Mouse (Mus musculus): ENCODE results near the gene Brd2. TPM values are rescaled to one million over a fixed set of nuclear protein-coding genes. Genes with fewer than 3 reads are reported as not detected.

Brd2 gene
- polyA plus RNA-seq, 1 experiment from 2014 or later = 145 TPM

DNA sequence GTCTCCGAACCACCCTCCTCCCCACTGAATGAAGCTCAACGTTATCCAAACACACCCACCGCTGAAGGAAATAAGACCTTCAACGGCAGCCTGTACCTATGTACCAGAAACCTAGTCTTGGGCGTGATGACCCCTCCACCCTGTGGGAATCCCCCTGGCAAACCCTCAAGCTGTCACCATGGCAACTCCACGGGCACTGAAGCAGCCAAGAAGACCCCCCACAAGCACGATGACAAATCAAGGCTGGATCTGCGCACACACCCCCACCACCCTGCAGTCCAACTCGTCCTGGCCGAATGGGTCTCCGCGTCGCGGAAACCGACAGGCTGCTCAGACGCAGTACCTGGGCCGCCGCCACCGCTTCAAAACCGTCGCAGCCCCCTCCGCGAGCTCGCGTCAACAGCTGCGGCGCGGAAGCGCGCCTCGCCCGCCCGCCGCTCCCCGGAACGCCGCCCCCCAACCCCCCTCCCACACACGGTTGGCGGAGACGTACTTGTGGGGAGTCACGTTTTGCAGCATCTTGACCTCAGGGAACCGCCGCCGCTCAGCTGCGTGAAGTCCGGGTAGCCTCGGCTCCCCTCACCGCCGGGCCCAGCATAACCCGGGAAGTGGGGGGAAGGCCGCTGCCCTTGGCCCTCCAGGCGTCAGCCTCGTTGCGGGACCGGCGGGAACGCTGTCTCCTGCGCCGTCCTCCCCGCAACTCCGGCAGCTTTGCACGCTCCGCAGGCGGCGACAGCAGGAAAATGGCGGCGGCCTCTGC, 4.1 kb downstream of the Brd2 start:
- no peaks in the 10 kb centered on the region for H3K27me3 ChIP-seq (ENCODE audit: low read depth, poor library complexity, severe bottlenecking)
- H3K9me3 ChIP-seq (replicated peaks) = no peaks in the 10 kb centered on the region
- H3K36me3 ChIP-seq = peaks cover 62% of the 10 kb centered on the region
- H3K27ac ChIP-seq = peak overlapping the region; percentile 100
- peaks cover 21% of the 10 kb centered on the region for H3K4me1 ChIP-seq
- peak overlapping the region; percentile 99 for H3K4me3 ChIP-seq
- peak; percentile 63 for DNase-seq (ENCODE audit: low spot score)
- WGBS = under 1% methylated on average over 67 of the region's 67 CpGs

DNA sequence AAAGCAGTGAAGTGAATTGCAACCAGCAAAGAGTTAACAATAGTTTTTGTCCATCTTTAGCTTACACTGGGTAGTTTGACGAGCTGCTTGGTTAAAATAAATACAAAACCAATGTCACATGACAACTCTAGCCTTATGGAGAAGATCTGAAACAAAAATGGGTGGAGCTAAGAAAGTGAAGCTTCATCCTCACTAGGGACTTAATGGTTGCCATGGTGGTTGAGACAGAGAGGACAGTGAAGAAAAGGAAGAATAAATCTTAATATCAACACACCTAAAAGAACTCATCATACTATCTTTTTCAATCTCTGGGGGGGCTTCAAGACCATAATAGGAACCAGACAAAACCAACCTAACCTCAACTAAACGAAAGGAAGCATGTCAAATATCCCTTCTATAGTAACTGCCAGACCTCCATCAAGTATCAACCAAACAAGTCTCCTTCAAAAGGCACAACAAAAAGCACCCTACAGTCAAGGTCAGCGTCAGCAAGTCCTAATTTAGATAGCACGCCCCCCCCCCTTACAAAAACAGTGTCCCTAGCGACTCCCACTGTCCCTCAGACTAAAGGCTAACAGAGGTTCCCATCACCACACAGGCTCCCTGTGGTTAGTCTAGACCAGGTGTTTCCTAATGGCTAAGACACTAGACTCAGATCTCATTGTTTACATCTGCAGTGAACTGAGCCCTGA, 4.9 kb downstream of the Brd2 start:
- no peak for DNase-seq (ENCODE audit: low spot score)
- 2% methylated on average over 5 of the region's 5 CpGs for WGBS
- peak overlapping the region; percentile 99 for H3K4me3 ChIP-seq
- no peaks in the 10 kb centered on the region for H3K27me3 ChIP-seq (ENCODE audit: low read depth, poor library complexity, severe bottlenecking)
- peaks cover 70% of the 10 kb centered on the region for H3K36me3 ChIP-seq
- H3K4me1 ChIP-seq = peaks cover 18% of the 10 kb centered on the region
- peak overlapping the region; percentile 100 for H3K27ac ChIP-seq
- no peaks in the 10 kb centered on the region for H3K9me3 ChIP-seq (replicated peaks)

DNA sequence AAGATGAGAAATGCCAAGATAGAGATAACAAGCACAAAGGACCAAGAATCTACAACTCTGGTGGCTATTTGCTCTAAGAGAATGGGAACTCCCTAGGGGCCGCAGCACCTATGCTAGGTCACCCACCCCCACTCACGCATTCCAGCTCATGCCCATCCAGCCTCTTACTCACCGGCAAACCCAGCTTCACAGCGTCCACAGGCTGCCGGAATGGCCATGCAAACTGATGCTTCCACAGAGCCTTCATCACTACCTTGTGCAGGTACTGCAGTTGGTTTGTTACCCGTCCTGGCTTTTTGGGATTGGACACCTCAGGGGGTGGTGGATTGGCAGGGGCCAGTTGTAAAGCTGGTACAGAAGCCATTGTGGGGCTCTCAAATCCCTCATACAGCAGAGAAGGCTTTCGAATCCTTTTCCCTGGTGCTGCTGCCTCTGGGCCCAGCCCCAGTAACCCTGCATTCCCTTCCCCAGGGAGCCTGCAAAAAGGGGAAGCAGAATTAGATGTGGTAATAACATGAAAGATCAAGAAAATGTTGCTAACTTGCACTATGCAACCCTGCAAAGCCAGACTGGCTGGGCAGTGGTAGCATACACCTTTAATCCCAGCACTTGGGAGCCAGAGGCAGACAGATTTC, 5.6 kb downstream of the Brd2 start:
- WGBS = 60% methylated on average over 7 of the region's 7 CpGs
- Histone ChIP-seq H3K9me3 (replicated peaks) (no peaks in the 10 kb centered on the region), H3K4me3 (peak overlapping the region; percentile 99), H3K36me3 (peaks cover 77% of the 10 kb centered on the region), H3K4me1 (peaks cover 18% of the 10 kb centered on the region), H3K27me3 (ENCODE audit: low read depth, poor library complexity, severe bottlenecking) (no peaks in the 10 kb centered on the region), H3K27ac (no peak overlapping the region)
- DNase-seq (ENCODE audit: low spot score) = no peak

DNA sequence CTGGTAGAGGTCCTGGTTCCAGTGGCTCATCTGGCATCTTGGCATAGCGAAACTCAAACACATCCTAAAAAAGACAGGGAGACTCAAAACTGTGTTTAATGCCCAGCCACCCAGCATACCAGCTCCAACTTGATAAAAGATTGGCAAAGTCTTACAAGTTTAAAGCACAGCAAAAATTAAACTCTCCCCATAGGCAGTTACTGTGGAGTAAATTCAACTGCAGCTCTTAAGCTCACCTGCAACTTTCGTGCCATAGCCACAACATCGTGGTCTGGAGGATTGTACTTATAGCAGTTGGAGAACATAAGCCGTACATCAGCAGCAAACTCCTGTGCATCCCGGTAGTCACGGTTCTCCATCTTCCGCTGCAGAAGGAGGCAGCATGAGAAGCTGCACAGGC, 8.3 kb downstream of the Brd2 start:
- Histone ChIP-seq H3K9me3 (replicated peaks) (no peaks in the 10 kb centered on the region), H3K36me3 (peaks cover 99% of the 10 kb centered on the region), H3K4me1 (peaks cover 20% of the 10 kb centered on the region), H3K4me3 (no peak overlapping the region), H3K27ac (no peak overlapping the region), H3K27me3 (ENCODE audit: low read depth, poor library complexity, severe bottlenecking) (no peaks in the 10 kb centered on the region)
- WGBS = 97% methylated on average over 7 of the region's 7 CpGs
- DNase-seq (ENCODE audit: low spot score) = no peak

DNA sequence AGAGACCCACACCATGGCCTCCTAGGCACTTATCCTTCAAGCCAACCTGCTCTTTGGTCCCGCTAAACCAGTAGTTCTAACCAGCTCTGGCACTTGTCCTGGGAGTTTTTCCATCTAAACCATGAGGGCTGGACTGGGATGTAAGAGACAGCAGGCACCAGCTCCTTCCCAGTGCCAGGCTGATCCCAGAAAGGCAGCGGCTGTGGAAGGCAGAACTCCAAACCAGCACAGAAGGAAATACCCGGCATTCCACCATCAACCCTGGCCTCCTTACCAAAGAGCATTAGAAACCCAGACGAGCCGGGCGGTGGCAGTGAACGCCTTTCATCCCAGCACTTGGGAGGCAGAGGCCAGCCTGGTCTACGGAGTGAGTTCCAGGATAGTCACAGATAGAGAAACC, 12.1 kb downstream of the Brd2 start:
- Histone ChIP-seq H3K36me3 (peaks cover 73% of the 10 kb centered on the region), H3K9me3 (replicated peaks) (no peaks in the 10 kb centered on the region), H3K27me3 (ENCODE audit: low read depth, poor library complexity, severe bottlenecking) (no peaks in the 10 kb centered on the region), H3K4me3 (0 out of 2 replicates have a peak overlapping the region, but pooled peaks have one; percentile 5), H3K4me1 (0 out of 2 replicates have a peak, but pooled peaks cover 7% of the 10 kb centered on the region), H3K27ac (no peak overlapping the region)
- 65% methylated on average over 8 of the region's 8 CpGs for WGBS
- no peak for DNase-seq (ENCODE audit: low spot score)

DNA sequence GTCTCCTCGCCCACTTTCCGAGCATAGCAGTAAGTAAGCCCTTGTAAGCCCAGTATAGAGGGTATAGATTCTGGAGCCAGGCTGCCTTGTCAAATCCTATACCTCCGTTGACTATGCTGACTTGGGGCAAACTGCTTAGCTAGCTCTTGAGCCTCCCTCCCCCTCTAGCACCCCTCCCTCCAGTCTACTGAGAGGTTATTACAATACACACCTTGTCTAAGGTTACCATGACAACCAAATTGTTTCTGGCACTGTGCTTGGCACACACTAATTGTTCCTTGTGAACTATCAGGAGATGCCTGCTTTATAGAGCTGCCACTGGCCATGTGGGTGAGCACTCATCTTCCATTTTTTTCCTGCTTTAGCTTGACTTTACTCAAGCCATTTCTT, 12.6 kb downstream of the Brd2 start:
- no peak for DNase-seq (ENCODE audit: low spot score)
- Histone ChIP-seq H3K4me1 (0 out of 2 replicates have a peak, but pooled peaks cover 5% of the 10 kb centered on the region), H3K27me3 (ENCODE audit: low read depth, poor library complexity, severe bottlenecking) (no peaks in the 10 kb centered on the region), H3K27ac (no peak overlapping the region), H3K9me3 (replicated peaks) (no peaks in the 10 kb centered on the region), H3K36me3 (peaks cover 68% of the 10 kb centered on the region), H3K4me3 (no peak overlapping the region)
- WGBS = 64% methylated on average over 3 of the region's 3 CpGs

DNA sequence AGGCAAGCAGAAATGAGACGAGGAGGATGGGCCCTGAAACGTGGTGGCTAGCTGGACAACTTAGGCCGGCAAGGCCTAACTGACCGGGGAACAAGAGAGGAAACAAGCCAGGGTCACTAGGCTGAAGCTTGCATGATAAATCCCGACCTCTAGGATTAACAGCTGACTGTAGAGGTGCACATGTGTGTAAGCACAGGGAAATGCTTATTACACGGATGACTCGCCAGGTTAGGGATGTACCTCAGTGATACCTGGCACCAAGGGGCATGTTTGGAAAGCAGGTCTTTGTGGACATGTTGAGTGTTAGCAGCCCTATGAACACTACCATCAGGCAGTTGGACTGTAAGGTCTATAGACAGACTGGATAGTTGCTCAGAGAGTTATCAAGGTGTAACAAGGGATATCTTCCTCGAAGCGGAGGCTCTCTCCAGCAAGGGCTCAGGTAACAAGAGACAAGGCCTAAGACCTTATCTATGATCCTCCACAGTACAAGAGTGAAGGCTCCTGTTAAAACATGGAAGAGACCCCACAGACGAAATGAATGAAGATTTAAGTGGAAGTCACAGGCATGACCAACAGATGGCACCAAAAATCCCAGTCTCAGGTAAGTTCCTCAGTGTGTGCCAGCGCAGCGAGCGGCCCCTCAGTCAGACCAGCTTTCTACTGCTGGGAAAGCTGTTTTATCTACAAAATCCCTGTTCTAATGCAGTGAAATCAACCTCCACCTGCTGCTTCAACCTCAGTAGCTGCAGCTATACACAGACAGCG, 13.2 kb downstream of the Brd2 start:
- Histone ChIP-seq H3K9me3 (replicated peaks) (no peaks in the 10 kb centered on the region), H3K4me3 (no peak overlapping the region), H3K4me1 (0 out of 2 replicates have a peak, but pooled peaks cover 5% of the 10 kb centered on the region), H3K27ac (no peak overlapping the region), H3K27me3 (ENCODE audit: low read depth, poor library complexity, severe bottlenecking) (no peaks in the 10 kb centered on the region), H3K36me3 (peaks cover 62% of the 10 kb centered on the region)
- DNase-seq (ENCODE audit: low spot score) = no peak
- WGBS = 88% methylated on average over 14 of the region's 14 CpGs

DNA sequence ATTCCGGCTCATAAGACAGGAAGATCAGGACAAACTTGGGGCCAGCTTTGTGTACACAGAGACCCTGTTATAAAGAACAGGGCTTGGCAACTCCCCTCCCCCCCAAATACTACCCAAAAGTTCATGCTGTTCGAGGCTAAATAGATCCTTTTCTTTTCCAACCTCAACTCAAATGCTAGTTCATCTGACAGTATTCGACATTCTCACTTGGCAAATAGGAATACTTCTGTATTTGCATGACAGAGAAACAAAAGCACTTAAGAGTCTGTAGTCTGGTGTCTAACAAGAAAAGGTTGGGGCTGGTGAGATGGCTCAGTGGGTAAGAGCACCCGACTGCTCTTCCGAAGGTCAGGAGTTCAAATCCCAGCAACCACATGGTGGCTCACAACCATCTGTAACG, 14.0 kb downstream of the Brd2 start:
- H3K27ac ChIP-seq = no peak overlapping the region
- H3K27me3 ChIP-seq (ENCODE audit: low read depth, poor library complexity, severe bottlenecking) = no peaks in the 10 kb centered on the region
- no peak overlapping the region for H3K4me3 ChIP-seq
- DNase-seq (ENCODE audit: low spot score) = no peak
- no peaks in the 10 kb centered on the region for H3K9me3 ChIP-seq (replicated peaks)
- 88% methylated on average over 5 of the region's 6 CpGs for WGBS
- H3K36me3 ChIP-seq = peaks cover 55% of the 10 kb centered on the region
- 0 out of 2 replicates have a peak, but pooled peaks cover 5% of the 10 kb centered on the region for H3K4me1 ChIP-seq

DNA sequence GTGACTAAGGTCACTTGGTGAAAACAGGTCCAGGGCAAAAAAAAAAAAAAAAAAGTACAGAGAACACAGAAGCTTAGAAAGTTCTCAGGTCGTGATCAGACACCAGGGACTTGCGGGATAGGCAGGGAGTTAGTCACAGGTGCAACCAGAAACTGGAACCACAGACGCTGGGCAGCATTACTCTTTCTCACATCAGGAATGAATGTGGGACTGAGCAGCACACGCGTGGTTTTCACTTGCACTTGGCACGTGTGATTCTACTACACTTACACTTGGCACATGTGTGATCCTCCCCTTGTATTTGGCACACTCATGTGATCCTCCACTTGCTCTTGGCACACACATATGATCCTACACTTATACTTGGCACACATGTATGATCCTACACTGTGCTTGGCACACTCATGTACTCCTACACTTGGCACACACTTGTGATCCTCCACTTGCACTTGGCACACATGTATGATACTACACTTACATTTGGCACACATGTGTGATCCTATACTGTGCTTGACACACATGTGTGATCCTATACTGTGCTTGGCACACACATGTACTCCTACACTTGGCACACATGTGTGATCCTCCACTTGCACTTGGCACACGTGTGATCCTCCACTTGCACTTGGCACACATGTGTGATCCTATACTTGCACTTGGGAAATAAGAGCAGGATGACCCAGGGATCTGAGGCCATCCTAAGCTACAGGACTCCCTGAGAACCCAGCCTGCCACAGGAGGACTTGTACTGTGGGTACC, 15.1 kb downstream of the Brd2 start:
- 92% methylated on average over 7 of the region's 7 CpGs for WGBS

DNA sequence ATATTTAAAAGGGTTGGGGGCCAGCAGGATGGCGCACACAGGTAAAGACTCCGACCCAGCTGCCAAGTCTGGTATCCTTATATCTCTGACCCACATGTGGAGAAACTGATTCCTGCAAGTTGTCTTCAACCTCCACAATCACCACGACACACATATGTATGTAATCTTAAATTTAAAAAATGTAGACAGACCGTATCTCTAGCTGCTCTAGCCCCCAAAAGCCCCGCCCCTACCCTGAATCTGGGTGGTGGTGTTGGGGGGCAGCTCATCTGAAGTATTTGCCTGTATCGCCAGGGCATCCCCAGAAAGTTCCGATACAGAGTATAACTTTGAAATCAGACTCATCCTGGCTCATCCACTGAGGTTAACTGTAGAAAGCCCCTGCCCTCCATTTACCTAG, 15.9 kb downstream of the Brd2 start:
- Histone ChIP-seq H3K9me3 (replicated peaks) (no peaks in the 10 kb centered on the region), H3K4me3 (no peak overlapping the region), H3K27ac (no peak overlapping the region), H3K36me3 (peaks cover 36% of the 10 kb centered on the region), H3K27me3 (ENCODE audit: low read depth, poor library complexity, severe bottlenecking) (no peaks in the 10 kb centered on the region), H3K4me1 (0 out of 2 replicates have a peak, but pooled peaks cover 8% of the 10 kb centered on the region)
- 89% methylated on average over 7 of the region's 7 CpGs for WGBS
- DNase-seq (ENCODE audit: low spot score) = no peak

More for the DNA sequence above, 15.1 kb downstream of the Brd2 start:
- Histone ChIP-seq H3K4me3 (no peak overlapping the region), H3K36me3 (peaks cover 43% of the 10 kb centered on the region), H3K4me1 (0 out of 2 replicates have a peak, but pooled peaks cover 5% of the 10 kb centered on the region), H3K27me3 (ENCODE audit: low read depth, poor library complexity, severe bottlenecking) (no peaks in the 10 kb centered on the region), H3K9me3 (replicated peaks) (no peaks in the 10 kb centered on the region), H3K27ac (no peak overlapping the region)
- DNase-seq (ENCODE audit: low spot score) = no peak

DNA sequence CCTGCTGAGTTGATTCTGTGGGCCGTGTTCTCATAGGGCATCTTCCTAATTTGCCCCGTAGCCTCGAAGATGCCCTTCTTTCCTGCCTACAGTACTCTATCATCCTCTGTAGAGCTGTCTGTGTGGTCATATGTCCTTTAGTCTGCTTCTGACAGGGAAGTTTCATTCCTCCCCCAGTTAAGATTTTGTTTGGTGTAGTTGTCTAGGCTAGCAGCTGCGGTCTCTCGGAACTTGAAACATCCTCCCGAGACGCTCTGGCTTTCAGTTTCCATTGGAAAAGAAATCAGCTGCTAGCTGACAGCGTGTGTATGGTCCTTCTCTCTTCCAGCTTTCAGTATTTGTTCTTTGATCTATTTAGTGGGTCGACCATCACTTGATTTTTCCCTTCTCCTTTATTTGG, 17.6 kb downstream of the Brd2 start:
- Histone ChIP-seq H3K27ac (no peak overlapping the region), H3K27me3 (ENCODE audit: low read depth, poor library complexity, severe bottlenecking) (peaks cover 10% of the 10 kb centered on the region; the same call in 1 of the 2 replicates), H3K9me3 (replicated peaks) (no peaks in the 10 kb centered on the region), H3K4me3 (no peak overlapping the region), H3K4me1 (0 out of 2 replicates have a peak, but pooled peaks cover 3% of the 10 kb centered on the region), H3K36me3 (peaks cover 18% of the 10 kb centered on the region)
- 88% methylated on average over 9 of the region's 9 CpGs for WGBS
- no peak for DNase-seq (ENCODE audit: low spot score)

DNA sequence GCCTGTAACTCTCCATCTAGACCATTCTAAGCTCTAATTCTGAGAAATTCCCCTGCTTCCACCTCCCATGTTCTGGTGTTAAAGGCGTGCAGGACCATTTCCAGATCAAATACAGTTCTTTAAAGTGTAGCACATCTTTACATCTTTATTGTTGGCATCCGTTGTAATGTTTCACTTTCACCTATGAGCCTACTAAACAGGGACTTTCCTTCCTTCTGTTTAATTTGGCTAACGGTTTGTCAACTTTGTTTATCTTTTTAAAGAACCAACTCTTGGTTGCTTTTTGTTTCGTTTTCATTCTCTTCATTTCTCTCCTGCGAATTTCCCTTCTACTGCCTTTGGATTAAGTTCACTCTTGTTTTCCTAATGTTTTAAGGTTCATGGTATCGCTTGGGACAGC, 19.6 kb downstream of the Brd2 start:
- Histone ChIP-seq H3K27me3 (ENCODE audit: low read depth, poor library complexity, severe bottlenecking) (peaks cover 10% of the 10 kb centered on the region; the same call in 1 of the 2 replicates), H3K9me3 (replicated peaks) (no peaks in the 10 kb centered on the region), H3K4me1 (0 out of 2 replicates have a peak, but pooled peaks cover 6% of the 10 kb centered on the region)

More for the DNA sequence above, 19.6 kb downstream of the Brd2 start:
- DNase-seq (ENCODE audit: low spot score) = no peak
- Histone ChIP-seq H3K27ac (no peak overlapping the region), H3K4me3 (no peak overlapping the region), H3K36me3 (peaks cover 5% of the 10 kb centered on the region)
- 85% methylated on average over 6 of the region's 6 CpGs for WGBS
